Mouse (Mus musculus) intestine, postnatal 0 days (tissue): ENCODE results near the gene Adgrf5. TPM values are rescaled to one million over a fixed set of nuclear protein-coding genes. Genes with fewer than 3 reads are reported as not detected.

ENCODE experiments used
- ATAC-seq: fragments of 200-750 bp; cut with Nextera tagmentation; 2 replicates; pipeline ENCODE4 v1.8.0; 2017; ENCODE audit warnings: mild to moderate bottlenecking, moderate TSS enrichment, moderate library complexity
- H3K27ac ChIP-seq: fragments of 300-500 bp; sonication (generic); 2 replicates; pipeline ENCODE4 v1.5.1; 2014; ENCODE audit warnings: mild to moderate bottlenecking, low read depth, low read length, moderate library complexity
- H3K27me3 ChIP-seq: fragments of 300-500 bp; sonication (generic); replicated peaks from 2 replicates; pipeline ENCODE4 v1.6.1; 2014; ENCODE audit warnings: low read length, mixed read lengths; ENCODE audit not compliant: control insufficient read depth, insufficient read depth
- H3K36me3 ChIP-seq: fragments of 300-500 bp; sonication (generic); 2 replicates; pipeline ENCODE4 v1.6.1; 2014; ENCODE audit warnings: mild to moderate bottlenecking, moderate library complexity; ENCODE audit not compliant: control insufficient read depth, insufficient read depth
- H3K4me1 ChIP-seq: fragments of 300-500 bp; sonication (generic); replicated peaks from 2 replicates; pipeline ENCODE4 v1.6.1; 2014; ENCODE audit warnings: antibody characterized with exemption, low read length, mixed read lengths; ENCODE audit not compliant: control insufficient read depth, insufficient read depth
- H3K4me2 ChIP-seq: fragments of 300-500 bp; sonication (generic); replicated peaks from 2 replicates; pipeline ENCODE4 v1.6.1; 2014; ENCODE audit warnings: low read depth, mild to moderate bottlenecking, moderate library complexity
- H3K4me3 ChIP-seq: fragments of 300-500 bp; sonication (generic); 2 replicates; pipeline ENCODE4 v1.5.1; 2014; ENCODE audit warnings: low read depth, low read length
- H3K9ac ChIP-seq: fragments of 300-500 bp; sonication (generic); 2 replicates; pipeline ENCODE4 v1.6.1; 2014; ENCODE audit warnings: mild to moderate bottlenecking, low read depth, low read length
- H3K9me3 ChIP-seq: fragments of 300-500 bp; sonication (generic); 2 replicates; pipeline ENCODE4 v1.6.1; 2016; ENCODE audit warnings: mixed run types; ENCODE audit not compliant: control insufficient read depth
- CTCF ChIP-seq: sonication (generic); IDR thresholded peaks from 2 replicates; pipeline ENCODE4 v1.5.1; 2016; ENCODE audit warnings: low read depth, mild to moderate bottlenecking, control low read depth, antibody characterized with exemption, moderate library complexity
- WGBS: fragments of 180-500 bp; shearing (Covaris S2); extraction: QIAGEN DNeasy Blood & Tissue Kit; methylation state at CpG from one replicate; pipeline ENCODE4 v1.1.7; 2014; 5-methylcytosine and 5-hydroxymethylcytosine counted together
- polyA plus RNA-seq: library from polyadenylated mRNA; unstranded; fragments of >200 nt; fragmentation: Nextera tagmentation; extraction: Ambion mirVana; gene quantifications from 2 replicates; pipeline ENCODE4 v1.2.1, GENCODE M21; 2015

Gene Adgrf5
- polyA plus RNA-seq, 1 experiment from 2014 or later, result 3.7 TPM

DNA sequence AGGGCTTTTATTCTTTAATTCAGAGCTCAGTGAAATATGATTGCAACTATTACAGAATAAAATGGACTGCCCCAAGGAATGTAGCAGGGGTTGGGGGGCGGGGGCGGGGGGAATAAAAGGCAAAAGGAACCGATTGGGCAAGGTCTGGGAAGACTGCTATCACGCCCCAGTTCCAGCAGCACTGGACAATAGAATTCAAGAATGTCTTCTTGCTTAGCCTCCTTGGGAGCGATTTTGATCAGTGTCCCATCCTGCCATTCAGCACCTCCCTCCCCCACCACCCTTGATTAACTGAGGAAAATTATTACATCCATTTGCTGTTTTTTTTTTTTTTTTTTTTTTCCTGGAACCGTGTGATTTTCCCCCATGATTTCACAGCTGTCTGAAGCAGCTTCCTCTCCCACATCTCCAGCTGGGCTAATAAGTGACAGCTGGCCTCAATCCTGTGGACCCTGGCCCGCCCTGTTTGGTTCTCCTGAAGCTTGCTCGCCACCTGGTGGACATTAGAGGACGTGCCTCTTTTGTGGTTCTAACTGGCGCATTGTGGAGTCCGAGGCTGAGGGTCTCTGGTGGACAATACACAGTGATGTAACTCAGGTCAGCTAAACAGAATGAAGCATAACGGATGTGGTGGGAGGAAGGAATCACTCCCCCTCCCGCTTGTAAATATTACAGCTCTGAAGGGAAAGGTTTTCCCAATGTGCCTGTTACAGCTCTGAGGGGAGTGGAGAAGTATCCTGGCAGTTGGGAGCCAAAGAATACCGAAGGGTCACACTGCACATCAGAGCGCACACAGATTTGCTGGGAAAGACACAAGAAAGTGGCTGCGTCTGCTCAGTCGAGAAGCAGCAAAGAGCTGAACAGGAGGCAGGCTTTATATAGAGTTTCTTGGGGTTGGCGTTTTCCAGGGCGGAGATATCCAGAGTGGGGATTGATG lies 100.3 kb downstream of the Adgrf5 start:
- H3K9me3 ChIP-seq, result no peaks in the 10 kb centered on the region
- H3K4me1 ChIP-seq, result no peaks in the 10 kb centered on the region
- ATAC-seq, result peak; percentile 64
- TF ChIP-seq CTCF, result peak; percentile 97
- 34% methylated on average over 19 of the region's 19 CpGs for WGBS
- no peak overlapping the region for H3K27ac ChIP-seq
- no peak overlapping the region for H3K9ac ChIP-seq
- H3K4me2 ChIP-seq, result 0 out of 2 replicates have a peak overlapping the region, but pooled peaks have one; percentile 13
- no peaks in the 10 kb centered on the region for H3K27me3 ChIP-seq
- no peaks in the 10 kb centered on the region for H3K36me3 ChIP-seq
- no peak overlapping the region for H3K4me3 ChIP-seq

DNA sequence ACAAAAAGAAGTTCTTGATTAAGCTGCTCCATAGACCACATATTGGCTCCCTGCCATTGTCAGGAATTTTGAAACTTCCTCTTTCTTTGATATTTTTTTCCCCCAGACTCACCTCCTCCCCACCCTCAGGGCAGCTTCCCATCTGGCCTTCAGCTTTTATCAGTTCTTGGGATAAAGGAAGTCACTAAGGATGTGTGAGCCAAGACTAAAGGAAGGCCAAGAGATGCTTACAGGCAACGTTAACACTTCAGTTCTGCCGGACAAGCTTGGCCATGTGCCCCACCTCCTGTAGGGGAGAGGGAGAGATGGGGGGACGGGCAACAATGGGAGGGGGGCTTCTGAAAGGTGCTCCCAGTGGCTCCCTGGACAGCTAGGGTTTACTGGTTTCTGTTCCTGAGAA lies 109.8 kb downstream of the Adgrf5 start:
- no peaks in the 10 kb centered on the region for H3K4me1 ChIP-seq
- no peak overlapping the region for H3K9ac ChIP-seq
- no peak overlapping the region for H3K4me3 ChIP-seq
- no peaks in the 10 kb centered on the region for H3K27me3 ChIP-seq
- no peak for TF ChIP-seq CTCF
- H3K9me3 ChIP-seq, result no peaks in the 10 kb centered on the region
- 30% methylated on average over 3 of the region's 3 CpGs for WGBS
- H3K27ac ChIP-seq, result no peak overlapping the region
- peaks cover 9% of the 10 kb centered on the region; the same call in 1 of the 2 replicates for H3K36me3 ChIP-seq
- ATAC-seq, result no peak
- H3K4me2 ChIP-seq, result no peak overlapping the region

DNA sequence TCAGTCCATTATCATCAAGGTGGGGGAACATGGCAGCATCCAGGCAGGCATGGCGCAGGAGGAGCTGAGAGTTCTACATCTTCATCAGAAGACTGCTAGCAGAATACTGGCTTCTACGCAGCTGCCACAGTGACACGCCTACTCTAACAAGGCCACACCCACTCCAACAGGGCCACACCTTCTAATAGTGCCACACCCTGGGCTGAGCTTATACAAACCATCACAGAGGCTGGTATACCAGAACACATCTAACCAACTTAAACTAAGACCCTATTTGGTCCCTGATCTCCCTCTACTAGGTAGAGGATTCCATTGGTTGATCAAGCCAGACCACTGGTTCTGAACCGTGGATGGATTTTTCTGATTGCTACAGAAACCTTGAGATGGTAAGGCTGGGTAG lies 112.3 kb downstream of the Adgrf5 start:
- Histone ChIP-seq H3K9me3 (no peaks in the 10 kb centered on the region), H3K27me3 (no peaks in the 10 kb centered on the region), H3K36me3 (peaks cover 31% of the 10 kb centered on the region), H3K4me2 (no peak overlapping the region), H3K27ac (no peak overlapping the region), H3K9ac (no peak overlapping the region), H3K4me3 (no peak overlapping the region), H3K4me1 (no peaks in the 10 kb centered on the region)
- peak; percentile 30; the same call in 1 of the 2 replicates for ATAC-seq
- no peak for TF ChIP-seq CTCF
- 66% methylated on average over 4 of the region's 4 CpGs for WGBS

DNA sequence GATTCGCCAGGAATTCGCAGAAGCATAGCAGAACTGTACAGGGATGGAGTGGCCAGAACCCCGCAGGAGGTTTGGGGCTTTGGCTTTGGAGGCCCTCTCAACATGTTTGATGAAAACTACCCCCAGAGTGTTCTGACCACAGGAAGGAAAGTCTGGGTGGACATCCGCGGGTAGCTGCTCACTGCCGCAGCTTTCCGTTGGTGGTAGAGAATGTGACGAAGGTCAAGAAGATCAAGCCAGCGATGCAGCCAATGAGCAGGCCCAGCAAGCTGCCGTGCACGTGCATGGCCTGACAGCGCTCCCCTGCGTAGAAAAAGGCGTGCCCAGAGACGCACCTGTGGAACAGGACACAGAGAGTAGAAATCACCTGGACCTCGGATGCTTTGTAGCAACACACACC lies 114.5 kb downstream of the Adgrf5 start:
- Histone ChIP-seq H3K9ac (no peak overlapping the region), H3K4me2 (no peak overlapping the region), H3K27me3 (no peaks in the 10 kb centered on the region), H3K4me3 (no peak overlapping the region), H3K4me1 (no peaks in the 10 kb centered on the region), H3K36me3 (peaks cover 37% of the 10 kb centered on the region), H3K9me3 (no peaks in the 10 kb centered on the region), H3K27ac (no peak overlapping the region)
- ATAC-seq, result no peak
- no peak for TF ChIP-seq CTCF
- WGBS, result 89% methylated on average over 16 of the region's 16 CpGs

DNA sequence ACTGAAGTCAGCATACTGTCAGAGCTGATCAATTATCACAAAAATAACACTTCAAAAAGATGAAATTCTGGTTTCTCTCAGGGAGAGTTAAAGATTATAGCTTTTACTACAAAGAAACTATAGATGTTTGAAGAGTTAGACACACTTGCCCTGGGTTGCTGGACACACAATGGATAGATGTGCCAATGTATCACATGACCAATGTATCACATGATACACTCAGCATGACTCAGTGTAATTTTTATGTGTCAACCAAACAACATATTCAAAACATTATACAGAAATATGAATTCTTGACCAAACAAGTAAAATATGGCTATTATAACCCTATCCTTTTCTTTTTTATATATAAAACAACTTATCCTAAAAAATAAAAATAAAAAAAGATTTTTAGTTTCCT lies 117.4 kb downstream of the Adgrf5 start:
- no peak overlapping the region for H3K4me2 ChIP-seq
- no peaks in the 10 kb centered on the region for H3K9me3 ChIP-seq
- no peak for ATAC-seq
- H3K9ac ChIP-seq, result no peak overlapping the region
- no peaks in the 10 kb centered on the region for H3K27me3 ChIP-seq
- H3K4me1 ChIP-seq, result no peaks in the 10 kb centered on the region
- H3K27ac ChIP-seq, result no peak overlapping the region
- H3K4me3 ChIP-seq, result no peak overlapping the region
- H3K36me3 ChIP-seq, result peaks cover 40% of the 10 kb centered on the region
- no peak for TF ChIP-seq CTCF

DNA sequence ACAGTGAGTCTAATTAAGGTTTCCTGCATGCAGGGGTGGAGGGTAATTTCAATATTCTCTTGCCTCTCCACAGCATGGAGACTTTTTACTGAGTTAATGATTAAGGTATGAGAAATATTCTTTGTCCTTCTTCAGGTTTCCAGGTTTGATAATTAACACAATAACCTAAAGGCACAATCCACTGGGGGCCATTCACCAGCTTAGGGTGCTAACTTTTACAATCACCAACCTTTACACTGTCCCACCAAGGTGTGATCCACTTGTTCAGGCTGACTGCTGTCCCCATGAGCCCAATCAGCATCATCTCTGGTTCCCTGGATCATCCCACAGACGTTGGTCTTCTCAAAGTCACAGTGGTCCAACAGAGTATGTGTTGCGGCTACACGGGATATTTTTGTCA lies 125.7 kb downstream of the Adgrf5 start:
- H3K4me2 ChIP-seq, result no peak overlapping the region
- no peaks in the 10 kb centered on the region for H3K27me3 ChIP-seq
- ATAC-seq, result 0 out of 2 replicates have a peak, but pooled peaks have one; percentile 54
- H3K36me3 ChIP-seq, result peaks cover 6% of the 10 kb centered on the region; the same call in 1 of the 2 replicates
- H3K9ac ChIP-seq, result no peak overlapping the region
- 70% methylated on average over 3 of the region's 3 CpGs for WGBS
- no peaks in the 10 kb centered on the region for H3K9me3 ChIP-seq
- 0 out of 2 replicates have a peak, but pooled peaks cover 8% of the 10 kb centered on the region for H3K4me1 ChIP-seq
- no peak overlapping the region for H3K27ac ChIP-seq
- no peak for TF ChIP-seq CTCF
- no peak overlapping the region for H3K4me3 ChIP-seq
